Mouse (Mus musculus) cortical plate, adult 2 months (tissue): Measurements from ENCODE around the gene Idnk. TPM values are rescaled to one million over a fixed set of nuclear protein-coding genes. Genes with fewer than 3 reads are reported as not detected.
A peak's percentile ranks its signal among the peaks of the same experiment; 100 is the strongest.

Experiments
- H3K27ac ChIP-seq: fragments of 200-500 bp; 2 replicates; pipeline ENCODE4 v1.5.1; 2012; ENCODE audit warnings: low read length, control low read depth, inconsistent platforms; ENCODE audit not compliant: insufficient read depth
- H3K4me1 ChIP-seq: fragments of 200-500 bp; 2 replicates; pipeline ENCODE4 v1.6.1; 2011; ENCODE audit warnings: low read length; ENCODE audit not compliant: control insufficient read depth, insufficient read depth
- H3K4me3 ChIP-seq: fragments of 200-500 bp; 2 replicates; pipeline ENCODE4 v1.5.1; 2011; ENCODE audit warnings: mild to moderate bottlenecking, low read length, control low read depth; ENCODE audit not compliant: insufficient read depth
- CTCF ChIP-seq: fragments of 200-500 bp; IDR thresholded peaks from 2 replicates; pipeline ENCODE4 v1.5.1; 2011; ENCODE audit warnings: mild to moderate bottlenecking, control low read depth, low read length; ENCODE audit not compliant: insufficient read depth; ENCODE audit errors: extremely low read depth
- POLR2A ChIP-seq: fragments of 200-500 bp; IDR thresholded peaks from 2 replicates; pipeline ENCODE4 v1.6.1; 2011; ENCODE audit warnings: mild to moderate bottlenecking, low read length, control low read depth; ENCODE audit not compliant: insufficient read depth; ENCODE audit errors: extremely low read depth
- polyA plus RNA-seq: library from polyadenylated mRNA; depleted of rRNA; stranded (reverse); fragments of >200 nt; gene quantifications from 2 replicates; pipeline ENCODE4 v1.2.3, GENCODE M21; 2012; rRNA removed

Gene Idnk
- polyA plus RNA-seq, 1 experiment, result 24.1 TPM

- TF ChIP-seq CTCF (no peak), POLR2A (no peak)
- Histone ChIP-seq H3K4me1 (peaks cover 7% of the 10 kb centered on the region), H3K4me3 (no peak overlapping the region), H3K27ac (no peak overlapping the region)
Observed at GRCm38 (mm10) chr13:58204986-58205385, 47.5 kb downstream of the Idnk start.

GRCm38 (mm10) chr13:58206084-58206483 is 48.6 kb downstream of the Idnk start:
- Histone ChIP-seq H3K4me3 (no peak overlapping the region), H3K27ac (no peak overlapping the region), H3K4me1 (peaks cover 10% of the 10 kb centered on the region)
- TF ChIP-seq POLR2A, result no peak
- no peak for TF ChIP-seq CTCF

GRCm38 (mm10) chr13:58210441-58210840 is 53.0 kb downstream of the Idnk start:
- TF ChIP-seq CTCF, result no peak
- no peak for TF ChIP-seq POLR2A
- no peak overlapping the region for H3K4me3 ChIP-seq
- peaks cover 13% of the 10 kb centered on the region; the same call in 1 of the 2 replicates for H3K4me1 ChIP-seq
- H3K27ac ChIP-seq, result no peak overlapping the region

- no peak overlapping the region for H3K4me3 ChIP-seq
- TF ChIP-seq CTCF (no peak), POLR2A (no peak)
- H3K27ac ChIP-seq, result no peak overlapping the region
- H3K4me1 ChIP-seq, result peaks cover 11% of the 10 kb centered on the region; the same call in 1 of the 2 replicates
Observed at GRCm38 (mm10) chr13:58212530-58212929, 55.1 kb downstream of the Idnk start.

- peak overlapping the region; percentile 55; the same call in 1 of the 2 replicates for H3K4me3 ChIP-seq
- TF ChIP-seq POLR2A (no peak), CTCF (no peak)
Observed at GRCm38 (mm10) chr13:58213801-58214200, 56.4 kb downstream of the Idnk start.

More at GRCm38 (mm10) chr13:58213801-58214200, 56.4 kb downstream of the Idnk start:
- peaks cover 11% of the 10 kb centered on the region; the same call in 1 of the 2 replicates for H3K4me1 ChIP-seq
- no peak overlapping the region for H3K27ac ChIP-seq

Other genes starting within 250 kb of the Idnk start
- gene Spock1, start 249.3 kb upstream of the Idnk start, polyA plus RNA-seq, result 124 and 125 TPM in 2 replicates
- gene Klhl3, start 44.1 kb upstream of the Idnk start, polyA plus RNA-seq, result 24.8 and 28.1 TPM in 2 replicates
- gene Hnrnpa0, start 29.1 kb upstream of the Idnk start, polyA plus RNA-seq, result 78.4 TPM in 2 replicates
- gene Ubqln1, start 58.0 kb downstream of the Idnk start, polyA plus RNA-seq, result 112 and 119 TPM in 2 replicates
- gene Gkap1, start 118.0 kb downstream of the Idnk start, polyA plus RNA-seq, result 21.2 and 21.5 TPM in 2 replicates
- gene Kif27, start 201.5 kb downstream of the Idnk start, polyA plus RNA-seq, result 1.5 and 1.6 TPM in 2 replicates
- gene 2210016F16Rik, start 227.6 kb downstream of the Idnk start, polyA plus RNA-seq, result 7.8 and 8.3 TPM in 2 replicates
- 12.2 and 13.3 TPM in 2 replicates for gene Rmi1, start 244.6 kb downstream of the Idnk start, polyA plus RNA-seq
- 341 and 350 TPM in 2 replicates for gene Hnrnpk, start 245.7 kb downstream of the Idnk start, polyA plus RNA-seq